Mouse (Mus musculus) limb, embryonic 11.5 days (tissue): ENCODE measurements around the gene Gmppa. TPM values are rescaled to one million over a fixed set of nuclear protein-coding genes. Genes with fewer than 3 reads are reported as not detected.

ENCODE experiments used
- ATAC-seq: fragments of 200-750 bp; cut with Nextera tagmentation; 2 replicates; pipeline ENCODE4 v1.8.0; 2017; ENCODE audit warnings: low read depth; ENCODE audit not compliant: insufficient number of reproducible peaks, low FRiP score, low TSS enrichment
- DNase-seq: peaks from one replicate; pipeline ENCODE4 v3.0.0-alpha.2; 2015; ENCODE audit warnings: low spot score
- H3K27ac ChIP-seq: fragments of 300-500 bp; sonication (generic); replicated peaks from 2 replicates; pipeline ENCODE4 v1.5.1; 2014; ENCODE audit warnings: low read depth, mild to moderate bottlenecking, low read length
- H3K27me3 ChIP-seq: fragments of 300-500 bp; sonication (generic); 2 replicates; pipeline ENCODE4 v1.6.1; 2014; ENCODE audit warnings: mild to moderate bottlenecking, low read length, mixed read lengths; ENCODE audit not compliant: control insufficient read depth, insufficient read depth
- H3K36me3 ChIP-seq: fragments of 300-500 bp; sonication (generic); 2 replicates; pipeline ENCODE4 v1.6.1; 2014; ENCODE audit warnings: mild to moderate bottlenecking, low read length, moderate library complexity, mixed read lengths; ENCODE audit not compliant: control insufficient read depth, insufficient read depth
- H3K4me1 ChIP-seq: fragments of 300-500 bp; sonication (generic); 2 replicates; pipeline ENCODE4 v1.6.1; 2014; ENCODE audit warnings: low read length, mixed read lengths; ENCODE audit not compliant: control insufficient read depth, insufficient read depth
- H3K4me2 ChIP-seq: fragments of 300-500 bp; sonication (generic); 2 replicates; pipeline ENCODE4 v1.6.1; 2014; ENCODE audit warnings: low read depth, mild to moderate bottlenecking, moderate library complexity; ENCODE audit not compliant: severe bottlenecking
- H3K4me3 ChIP-seq: fragments of 300-500 bp; sonication (generic); 2 replicates; pipeline ENCODE4 v1.5.1; 2014; ENCODE audit warnings: low read depth, low read length
- H3K9ac ChIP-seq: fragments of 300-500 bp; sonication (generic); 2 replicates; pipeline ENCODE4 v1.6.1; 2014; ENCODE audit warnings: mild to moderate bottlenecking, low read length
- H3K9me3 ChIP-seq: fragments of 300-500 bp; sonication (generic); 2 replicates; pipeline ENCODE4 v1.6.1; 2016; ENCODE audit warnings: low read length; ENCODE audit not compliant: control insufficient read depth
- WGBS: fragments of 180-500 bp; shearing (Covaris S2); extraction: QIAGEN DNeasy Blood & Tissue Kit; methylation state at CpG from one replicate; pipeline ENCODE4 v1.1.7; 2014; 5-methylcytosine and 5-hydroxymethylcytosine counted together
- polyA plus RNA-seq: library from polyadenylated mRNA; unstranded; fragments of >200 nt; fragmentation: Nextera tagmentation; extraction: Ambion mirVana; gene quantifications from 2 replicates; pipeline ENCODE4 v1.2.1, GENCODE M21; 2014

The Gmppa gene
- polyA plus RNA-seq, 1 experiment from 2014 or later = 49.9 TPM

DNA sequence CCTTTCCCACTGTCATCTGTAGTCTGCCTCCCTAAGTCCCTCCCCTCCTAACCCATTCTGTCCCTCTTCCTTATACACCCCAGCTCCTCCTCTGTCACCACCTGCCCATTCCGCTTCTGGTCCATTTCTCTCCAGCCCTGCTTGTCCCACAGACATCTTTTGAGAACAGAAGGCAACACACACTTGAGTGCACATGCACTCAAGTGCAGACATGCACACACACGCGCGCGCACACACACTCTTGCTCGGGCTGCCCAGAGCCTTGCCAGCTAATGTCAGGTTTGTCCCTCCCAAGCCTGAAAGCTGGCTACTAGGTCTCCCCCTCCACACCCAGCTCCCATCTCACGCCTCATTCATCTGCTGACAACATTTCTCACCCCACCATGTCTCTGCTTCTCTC, 4.9 kb downstream of the Gmppa start:
- DNase-seq = no peak
- Histone ChIP-seq H3K4me1 (peaks cover 32% of the 10 kb centered on the region), H3K27ac (no peak overlapping the region), H3K9me3 (no peaks in the 10 kb centered on the region), H3K9ac (no peak overlapping the region), H3K27me3 (peaks cover 9% of the 10 kb centered on the region), H3K36me3 (0 out of 2 replicates have a peak, but pooled peaks cover 2% of the 10 kb centered on the region), H3K4me2 (no peak overlapping the region), H3K4me3 (no peak overlapping the region)
- WGBS = 93% methylated on average over 7 of the region's 7 CpGs
- no peak for ATAC-seq

DNA sequence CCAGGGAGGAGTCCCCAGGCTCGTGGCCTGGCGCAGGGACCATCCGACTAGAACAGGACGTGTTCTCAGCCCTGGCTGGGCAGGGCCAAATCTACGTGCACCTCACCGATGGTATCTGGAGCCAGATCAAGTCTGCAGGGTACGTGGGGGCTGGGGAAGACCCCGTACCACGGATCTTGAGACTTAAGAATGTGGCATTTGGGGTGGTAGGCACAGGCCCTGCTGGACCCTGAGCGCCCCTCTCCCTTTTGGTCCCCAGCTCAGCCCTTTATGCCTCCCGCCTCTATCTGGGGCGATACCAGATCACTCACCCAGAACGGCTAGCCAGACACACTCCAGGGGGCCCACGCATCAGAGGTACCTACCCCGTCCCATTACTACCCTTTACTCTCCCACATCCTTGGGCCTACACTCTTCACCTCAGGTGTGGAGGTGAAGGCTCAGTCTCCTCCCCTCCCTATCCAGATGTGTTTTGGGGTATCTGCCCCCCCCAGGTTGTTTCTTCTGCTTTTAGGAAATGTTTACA, 5.8 kb downstream of the Gmppa start:
- H3K27ac ChIP-seq = no peak overlapping the region
- peaks cover 9% of the 10 kb centered on the region for H3K27me3 ChIP-seq
- H3K4me3 ChIP-seq = no peak overlapping the region
- no peak for DNase-seq
- WGBS = 84% methylated on average over 15 of the region's 15 CpGs
- ATAC-seq = no peak
- H3K9me3 ChIP-seq = no peaks in the 10 kb centered on the region
- no peak overlapping the region for H3K4me2 ChIP-seq
- no peak overlapping the region for H3K9ac ChIP-seq
- 0 out of 2 replicates have a peak, but pooled peaks cover 2% of the 10 kb centered on the region for H3K36me3 ChIP-seq
- peaks cover 37% of the 10 kb centered on the region for H3K4me1 ChIP-seq

DNA sequence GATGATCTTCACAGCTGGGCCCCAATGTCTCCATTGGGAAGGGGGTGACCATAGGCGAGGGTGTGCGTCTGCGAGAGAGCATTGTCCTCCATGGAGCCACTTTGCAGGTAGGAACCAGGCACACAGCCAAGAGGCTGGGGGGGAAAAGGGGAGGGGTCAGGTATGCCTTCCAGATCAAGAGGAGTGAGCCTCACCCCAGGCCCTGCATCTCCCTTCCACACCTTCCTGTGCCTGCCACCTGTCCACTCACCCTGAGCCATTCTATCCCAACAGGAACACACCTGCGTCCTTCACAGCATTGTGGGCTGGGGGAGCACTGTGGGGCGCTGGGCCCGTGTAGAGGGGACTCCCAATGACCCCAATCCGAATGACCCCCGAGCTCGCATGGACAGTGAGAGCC, 6.4 kb downstream of the Gmppa start:
- 83% methylated on average over 9 of the region's 9 CpGs for WGBS

GRCm38 (mm10) chr1:75442811-75443210, 7.1 kb downstream of the Gmppa start:
- H3K4me1 ChIP-seq = peaks cover 44% of the 10 kb centered on the region

More for the DNA sequence above, 6.4 kb downstream of the Gmppa start:
- H3K4me3 ChIP-seq = no peak overlapping the region
- DNase-seq (no peak), ATAC-seq (no peak)
- no peak overlapping the region for H3K9ac ChIP-seq
- H3K4me2 ChIP-seq = no peak overlapping the region
- peaks cover 11% of the 10 kb centered on the region for H3K27me3 ChIP-seq
- peaks cover 38% of the 10 kb centered on the region for H3K4me1 ChIP-seq
- H3K27ac ChIP-seq = no peak overlapping the region
- H3K9me3 ChIP-seq = no peaks in the 10 kb centered on the region
- 0 out of 2 replicates have a peak, but pooled peaks cover 2% of the 10 kb centered on the region for H3K36me3 ChIP-seq

GRCm38 (mm10) chr1:75443247-75444024, 7.7 kb downstream of the Gmppa start:
- WGBS = 24% methylated on average over 13 of the region's 13 CpGs
- Histone ChIP-seq H3K9me3 (no peaks in the 10 kb centered on the region), H3K4me1 (peaks cover 50% of the 10 kb centered on the region), H3K4me3 (no peak overlapping the region), H3K27ac (0 out of 2 replicates have a peak overlapping the region, but pooled peaks have one; percentile 8), H3K36me3 (0 out of 2 replicates have a peak, but pooled peaks cover 2% of the 10 kb centered on the region), H3K9ac (0 out of 2 replicates have a peak overlapping the region, but pooled peaks have one; percentile 30), H3K4me2 (no peak overlapping the region), H3K27me3 (peaks cover 16% of the 10 kb centered on the region)
- DNase-seq (no peak), ATAC-seq (no peak)

More at GRCm38 (mm10) chr1:75442811-75443210, 7.1 kb downstream of the Gmppa start:
- DNase-seq (no peak), ATAC-seq (no peak)
- Histone ChIP-seq H3K36me3 (0 out of 2 replicates have a peak, but pooled peaks cover 2% of the 10 kb centered on the region), H3K9me3 (no peaks in the 10 kb centered on the region), H3K9ac (no peak overlapping the region), H3K4me2 (no peak overlapping the region), H3K27ac (no peak overlapping the region), H3K4me3 (no peak overlapping the region), H3K27me3 (peaks cover 11% of the 10 kb centered on the region)
- 59% methylated on average over 8 of the region's 8 CpGs for WGBS

GRCm38 (mm10) chr1:75444208-75444607, 8.5 kb downstream of the Gmppa start:
- ATAC-seq (no peak), DNase-seq (no peak)
- Histone ChIP-seq H3K4me1 (peaks cover 57% of the 10 kb centered on the region), H3K27ac (no peak overlapping the region), H3K9ac (no peak overlapping the region), H3K4me3 (no peak overlapping the region), H3K36me3 (0 out of 2 replicates have a peak, but pooled peaks cover 2% of the 10 kb centered on the region), H3K27me3 (peaks cover 23% of the 10 kb centered on the region), H3K4me2 (no peak overlapping the region), H3K9me3 (no peaks in the 10 kb centered on the region)
- WGBS = 46% methylated on average over 3 of the region's 3 CpGs

GRCm38 (mm10) chr1:75445141-75445701, 9.5 kb downstream of the Gmppa start:
- Histone ChIP-seq H3K9ac (no peak overlapping the region), H3K27me3 (peaks cover 33% of the 10 kb centered on the region), H3K4me3 (no peak overlapping the region; the same call in 1 of the 2 replicates), H3K4me2 (no peak overlapping the region), H3K36me3 (0 out of 2 replicates have a peak, but pooled peaks cover 2% of the 10 kb centered on the region), H3K27ac (no peak overlapping the region), H3K9me3 (no peaks in the 10 kb centered on the region), H3K4me1 (peaks cover 66% of the 10 kb centered on the region)
- DNase-seq (no peak), ATAC-seq (no peak)
- WGBS = 10% methylated on average over 9 of the region's 9 CpGs
